Mouse (Mus musculus) embryo, embryonic 10.5 days (tissue): ENCODE data around the gene Vav3.

Experiments
- DNase-seq: peaks from one replicate; pipeline ENCODE4 v3.0.0-alpha.2; 2015; ENCODE audit warnings: low spot score

Gene Vav3

DNA sequence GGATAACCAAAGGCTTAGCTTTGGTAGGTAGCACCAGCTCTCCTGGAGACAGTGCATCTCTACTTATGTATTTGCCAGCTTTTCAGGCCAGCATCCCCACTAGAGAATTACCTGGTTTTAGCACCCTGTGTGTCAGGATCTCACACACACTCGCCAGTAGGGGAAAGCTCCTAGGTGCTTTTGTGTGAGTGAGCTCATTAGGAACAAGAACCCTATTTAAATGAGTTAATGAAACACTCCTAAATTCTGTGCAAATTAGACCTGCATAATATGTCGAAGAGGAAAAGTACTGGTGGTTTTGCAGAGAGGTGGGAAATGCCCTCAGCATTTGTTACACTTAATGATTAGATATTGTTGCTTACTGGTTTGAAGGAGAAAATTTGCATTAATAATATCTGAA is 350.1 kb downstream of the Vav3 start:
- no peak for DNase-seq

DNA sequence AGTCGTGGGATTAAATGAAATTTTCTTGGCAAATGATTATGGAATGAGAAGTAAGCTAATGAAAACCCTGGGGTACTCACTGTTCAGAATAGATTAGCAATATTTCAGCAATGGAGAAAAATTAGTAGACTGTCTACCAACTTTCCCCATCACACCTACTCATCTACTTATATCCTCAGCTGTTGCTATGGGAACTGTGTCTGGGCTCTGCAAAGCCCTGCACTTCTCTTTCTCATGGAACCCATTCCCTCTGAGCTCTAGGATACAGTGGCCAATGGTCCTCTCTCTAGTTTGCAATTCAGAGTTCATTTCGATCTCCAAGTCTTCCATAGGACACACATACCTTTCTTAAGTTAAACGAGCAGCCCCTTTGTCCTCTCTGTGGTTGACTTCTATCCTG is 352.2 kb downstream of the Vav3 start:
- DNase-seq: no peak

DNA sequence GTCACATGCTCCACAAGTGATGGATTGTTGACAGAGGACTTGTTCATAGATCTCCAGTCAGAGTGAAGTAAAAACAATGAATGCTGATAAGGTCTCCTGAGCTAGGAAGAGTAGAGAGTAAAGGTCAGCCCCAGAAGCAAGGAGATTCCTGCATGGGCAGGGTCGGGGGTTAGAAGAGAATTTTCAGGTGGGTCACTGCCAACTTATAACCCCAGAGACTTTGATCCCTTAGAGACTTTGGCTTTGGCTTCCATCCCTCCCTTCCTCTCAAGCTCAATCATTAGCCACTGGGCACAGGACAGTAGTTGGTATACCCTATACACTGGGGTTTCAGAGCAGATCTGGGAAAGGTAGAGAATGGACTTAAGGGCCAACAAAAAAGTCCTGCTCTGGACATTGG is 360.8 kb downstream of the Vav3 start:
- no peak for DNase-seq

DNA sequence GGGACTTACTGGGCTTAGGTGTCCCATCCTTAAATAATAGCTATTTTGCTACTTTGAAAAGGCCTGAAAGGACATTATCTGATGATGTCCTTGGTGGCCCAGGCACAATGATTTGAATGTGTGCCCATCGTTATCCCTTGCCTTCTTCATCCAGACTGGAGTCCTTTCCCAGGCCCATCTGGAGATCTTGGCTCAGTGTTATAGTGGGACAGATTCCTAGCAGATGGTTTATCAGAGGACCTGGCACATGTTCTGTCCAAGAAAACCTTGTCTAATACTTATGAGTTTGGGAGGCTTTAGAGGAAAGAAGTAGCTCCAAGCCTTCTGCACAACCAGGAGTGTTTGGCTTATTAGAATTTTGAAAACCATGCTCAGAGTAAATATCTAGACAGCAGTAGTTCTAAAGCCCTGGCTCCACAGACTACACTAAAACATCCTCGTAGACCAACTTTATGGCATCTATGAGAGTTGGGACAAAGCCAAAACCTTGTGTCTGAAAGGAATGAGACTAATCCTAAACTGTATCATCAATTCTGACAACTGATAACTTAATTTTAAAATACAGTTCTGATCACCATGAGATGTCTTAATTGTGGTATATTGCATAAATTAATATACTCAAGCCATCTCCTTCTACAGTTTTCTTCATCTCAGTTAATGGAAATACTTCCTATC is 367.5 kb downstream of the Vav3 start:
- no peak for DNase-seq

DNA sequence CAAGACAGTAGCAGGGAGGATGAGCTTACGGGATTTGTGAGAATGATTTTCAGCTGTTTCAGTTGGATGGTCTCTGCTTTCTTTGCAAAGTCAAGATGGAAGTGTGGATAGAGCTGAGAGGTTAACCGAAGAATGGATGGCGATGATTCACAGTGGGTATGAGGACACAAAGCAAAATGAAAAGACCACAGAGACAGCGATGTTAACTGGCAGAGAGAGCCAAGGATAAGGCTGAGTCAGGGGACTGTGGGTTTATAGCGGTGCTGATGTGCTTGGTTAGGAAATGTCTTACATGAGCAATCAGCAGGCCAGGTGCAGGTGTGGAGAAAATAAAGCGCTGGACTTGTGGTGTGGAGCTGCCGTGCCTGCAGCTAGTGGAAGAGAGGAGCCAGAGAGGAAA is 371.3 kb downstream of the Vav3 start:
- DNase-seq: no peak

DNA sequence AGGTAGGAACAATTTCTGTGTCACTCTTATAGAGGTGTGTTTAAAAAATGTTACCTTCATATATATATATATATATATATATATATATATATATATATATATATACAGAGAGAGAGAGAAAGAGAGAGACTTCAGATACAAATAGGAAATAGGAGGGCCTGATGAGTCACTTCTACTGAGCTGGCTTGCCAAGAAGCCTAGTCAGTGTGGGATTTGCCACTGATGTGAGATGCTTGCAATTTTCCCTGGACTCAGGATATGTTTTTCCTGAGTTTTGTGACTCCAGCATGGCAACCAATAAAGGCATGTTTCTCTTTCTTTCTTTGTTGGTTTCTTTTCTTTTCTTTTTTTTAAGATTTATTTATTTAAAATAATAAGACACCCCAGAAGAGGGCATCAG is 374.0 kb downstream of the Vav3 start:
- DNase-seq: no peak

DNA sequence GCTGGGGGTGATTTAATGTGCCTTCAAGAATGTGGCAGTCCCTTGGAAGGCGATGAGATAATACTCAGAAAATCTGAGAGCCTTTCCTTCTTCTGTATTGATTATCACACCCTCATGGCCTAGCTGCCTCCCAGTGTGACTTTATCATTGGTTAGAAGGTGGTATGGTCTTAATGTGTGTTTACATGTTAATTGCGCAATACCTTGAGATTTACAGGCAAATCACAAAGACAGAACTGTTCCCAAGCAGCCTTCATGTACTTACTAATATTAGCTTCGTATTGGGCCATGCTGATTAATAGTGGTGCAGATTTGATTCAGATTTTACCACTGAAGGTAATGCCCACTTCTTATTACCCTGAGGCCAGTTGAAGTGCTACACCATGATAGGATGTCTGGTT is 381.3 kb downstream of the Vav3 start:
- DNase-seq: no peak

DNA sequence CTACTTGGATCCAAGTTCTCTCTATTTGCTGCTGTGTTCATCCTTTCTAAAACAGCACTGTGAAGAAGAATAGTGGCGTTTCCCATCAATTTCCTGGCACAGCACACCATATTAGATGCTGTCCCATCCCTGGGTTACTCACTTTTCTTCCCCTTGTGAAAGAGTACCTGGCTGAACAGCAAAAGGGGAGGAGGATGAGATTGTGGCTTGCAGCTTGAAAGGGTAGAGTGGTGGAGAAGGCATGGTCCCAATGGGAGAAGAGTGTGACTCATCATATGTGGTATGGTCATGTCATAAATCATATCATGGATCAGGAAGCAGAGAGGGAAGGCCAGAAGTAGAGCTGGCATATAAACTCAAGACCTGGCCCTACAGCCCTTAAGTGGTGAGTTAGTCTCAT is 386.3 kb downstream of the Vav3 start:
- DNase-seq: no peak

DNA sequence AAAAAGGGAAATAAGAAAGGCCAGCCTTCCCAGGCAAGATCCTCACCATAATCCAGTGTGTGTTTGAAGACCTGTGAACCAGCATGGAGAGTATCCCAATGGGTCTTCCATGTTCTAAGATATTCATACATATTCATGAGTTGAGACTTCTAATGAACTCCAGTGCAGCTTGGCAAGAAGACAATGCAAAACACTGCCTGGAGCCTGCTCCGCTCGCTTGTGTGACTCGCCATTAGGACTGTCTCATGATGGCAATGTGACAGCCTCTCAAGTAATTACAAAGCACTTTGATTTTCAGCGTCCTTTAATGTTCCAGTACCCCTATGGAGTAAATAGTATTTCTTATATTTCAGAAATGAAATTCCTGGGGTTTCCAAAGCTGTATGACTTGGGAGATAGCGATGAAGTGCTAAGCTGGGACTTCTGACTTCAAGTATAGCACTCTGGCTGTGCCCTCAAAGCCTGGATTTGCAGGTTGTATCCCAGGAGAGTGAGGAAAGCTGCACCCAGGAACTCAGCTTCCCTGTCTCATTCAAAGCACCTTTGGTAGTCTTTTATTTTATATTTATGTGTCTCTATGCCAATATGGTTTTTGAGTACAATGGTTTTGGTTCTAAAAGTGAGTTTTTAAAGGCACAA is 391.3 kb downstream of the Vav3 start:
- no peak for DNase-seq

DNA sequence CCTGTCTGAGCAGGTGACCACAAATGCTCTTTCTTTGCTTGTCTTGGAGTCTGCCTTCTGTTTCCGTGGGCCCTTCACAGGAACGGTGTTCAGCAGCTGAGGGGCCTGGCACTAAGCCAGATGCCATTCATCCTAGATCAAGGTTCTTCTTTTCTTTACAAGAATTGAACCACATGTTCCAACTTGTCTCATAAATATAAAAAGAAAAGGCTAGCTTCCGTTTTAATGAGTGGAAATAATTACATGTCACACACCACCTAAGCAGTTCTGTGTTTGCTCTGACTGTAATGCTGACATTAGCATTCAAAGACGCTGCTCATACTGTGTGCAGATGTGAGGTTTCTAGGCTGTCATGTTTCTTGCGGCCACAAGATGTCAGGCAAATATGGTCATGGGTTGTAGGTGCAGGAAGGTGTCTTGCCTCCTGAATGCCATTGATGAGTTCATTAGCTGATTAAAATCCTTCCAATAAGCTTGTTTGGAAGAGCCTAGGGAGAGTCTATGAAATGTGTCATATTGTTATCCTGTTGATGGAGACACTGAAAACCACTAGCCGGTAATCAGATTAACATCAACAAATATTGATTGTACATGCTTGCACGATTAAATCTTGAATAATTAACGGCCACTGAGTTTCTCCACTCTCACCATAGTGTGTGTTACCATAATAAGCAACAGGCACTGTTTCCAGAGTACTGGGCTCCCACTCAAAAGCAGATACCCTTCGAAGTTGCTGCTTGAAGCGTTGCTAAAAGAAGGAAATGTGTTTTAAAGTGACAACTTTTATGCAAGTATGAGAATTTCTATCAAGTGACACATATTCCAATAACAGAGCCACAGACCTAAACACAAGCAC is 392.1 kb downstream of the Vav3 start:
- DNase-seq: peak; percentile 61
